Mouse (Mus musculus) midbrain, embryonic 12.5 days (tissue): ENCODE measurements around the gene Olfr646. TPM values are rescaled to one million over a fixed set of nuclear protein-coding genes. Genes with fewer than 3 reads are reported as not detected.

Experiments
- ATAC-seq: fragments of 200-750 bp; cut with Nextera tagmentation; 2 replicates; pipeline ENCODE4 v1.8.0; 2017; ENCODE audit warnings: low read depth, moderate TSS enrichment, moderate library complexity; ENCODE audit not compliant: low FRiP score
- H3K27ac ChIP-seq: fragments of 300-500 bp; sonication (generic); replicated peaks from 2 replicates; pipeline ENCODE4 v1.5.1; 2016; ENCODE audit warnings: mild to moderate bottlenecking
- H3K27me3 ChIP-seq: fragments of 300-500 bp; sonication (generic); 2 replicates; pipeline ENCODE4 v1.6.1; 2016; ENCODE audit warnings: mild to moderate bottlenecking
- H3K36me3 ChIP-seq: fragments of 300-500 bp; sonication (generic); 2 replicates; pipeline ENCODE4 v1.6.1; 2016
- H3K4me1 ChIP-seq: fragments of 300-500 bp; sonication (generic); 2 replicates; pipeline ENCODE4 v1.6.1; 2016
- H3K4me2 ChIP-seq: fragments of 300-500 bp; sonication (generic); replicated peaks from 2 replicates; pipeline ENCODE4 v1.6.1; 2016; ENCODE audit warnings: mild to moderate bottlenecking, moderate library complexity
- H3K4me3 ChIP-seq: fragments of 300-500 bp; sonication (generic); 2 replicates; pipeline ENCODE4 v1.5.1; 2016; ENCODE audit warnings: mild to moderate bottlenecking
- H3K9ac ChIP-seq: fragments of 300-500 bp; sonication (generic); replicated peaks from 2 replicates; pipeline ENCODE4 v1.6.1; 2016; ENCODE audit warnings: mild to moderate bottlenecking, moderate library complexity
- H3K9me3 ChIP-seq: fragments of 300-500 bp; sonication (generic); 2 replicates; pipeline ENCODE4 v1.6.1; 2016; ENCODE audit warnings: mild to moderate bottlenecking
- WGBS: fragments of 180-500 bp; shearing (Covaris S2); methylation state at CpG from one replicate; pipeline ENCODE4 v1.1.7; 2016; 5-methylcytosine and 5-hydroxymethylcytosine counted together
- polyA plus RNA-seq: library from polyadenylated mRNA; unstranded; fragments of >200 nt; fragmentation: Nextera tagmentation; extraction: Ambion mirVana; gene quantifications from 2 replicates; pipeline ENCODE4 v1.2.1, GENCODE M21; 2016

The Olfr646 gene
- polyA plus RNA-seq = not detected in 2 replicates

GRCm38 (mm10) chr7:104104757-104104972, at the start of gene Olfr646:
Gene Olfr646, plus strand, starts transcription at chr7:104104873.
- Histone ChIP-seq H3K9ac (no peak within 1 kb of the TSS), H3K4me2 (no peak within 1 kb of the TSS), H3K27ac (no peak within 1 kb of the TSS), H3K27me3 (no peaks in the 10 kb centered on the region), H3K4me3 (no peak within 1 kb of the TSS), H3K4me1 (no peaks in the 10 kb centered on the region), H3K9me3 (no peaks in the 10 kb centered on the region), H3K36me3 (no peaks in the 10 kb centered on the region)
- ATAC-seq = no peak

- Histone ChIP-seq H3K9ac (no peak overlapping the region), H3K4me3 (no peak overlapping the region), H3K9me3 (no peaks in the 10 kb centered on the region), H3K27ac (no peak overlapping the region), H3K27me3 (no peaks in the 10 kb centered on the region), H3K4me2 (no peak overlapping the region), H3K36me3 (no peaks in the 10 kb centered on the region), H3K4me1 (no peaks in the 10 kb centered on the region)
- no peak for ATAC-seq
- 88% methylated on average over 1 of the region's 1 CpGs for WGBS
Observed at GRCm38 (mm10) chr7:104059215-104059614, 45.5 kb upstream of the Olfr646 start.

GRCm38 (mm10) chr7:104061345-104061744, 43.3 kb upstream of the Olfr646 start, which contains the start of gene 4930516K23Rik:
Gene 4930516K23Rik, minus strand, starts transcription at chr7:104061445.
- Histone ChIP-seq H3K36me3 (no peaks in the 10 kb centered on the region), H3K27ac (no peak within 1 kb of the TSS), H3K27me3 (no peaks in the 10 kb centered on the region), H3K9ac (no peak within 1 kb of the TSS), H3K4me3 (no peak within 1 kb of the TSS), H3K4me1 (no peaks in the 10 kb centered on the region), H3K4me2 (no peak within 1 kb of the TSS), H3K9me3 (no peaks in the 10 kb centered on the region)
- no peak for ATAC-seq
- WGBS = 43% methylated on average over 2 of the region's 2 CpGs

DNA sequence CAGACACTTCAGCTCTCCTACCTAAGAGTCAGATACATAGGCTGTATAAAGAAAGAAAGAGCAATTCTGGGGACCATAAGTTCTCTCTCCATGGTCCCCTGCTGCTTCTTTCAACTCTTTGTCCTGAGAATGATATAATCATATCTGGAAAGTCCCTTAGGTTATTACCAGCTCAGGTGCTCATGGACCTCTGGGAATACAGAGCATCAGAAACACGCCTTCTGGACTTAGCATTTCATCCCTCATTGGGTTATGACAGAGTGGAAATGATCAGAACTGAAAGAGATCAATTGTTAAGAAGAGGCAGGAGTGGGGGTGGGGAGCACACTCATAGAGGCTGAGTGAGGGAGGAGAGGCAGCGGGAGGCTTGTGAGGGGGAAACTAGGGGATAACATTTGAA, 32.9 kb upstream of the Olfr646 start, which contains the start of gene Olfr644:
TSS of gene Olfr644 (minus strand) at position 101 of the 400 bp plus-strand sequence.
- no peaks in the 10 kb centered on the region for H3K27me3 ChIP-seq
- no peak for ATAC-seq
- WGBS = 73% methylated on average over 2 of the region's 2 CpGs

DNA sequence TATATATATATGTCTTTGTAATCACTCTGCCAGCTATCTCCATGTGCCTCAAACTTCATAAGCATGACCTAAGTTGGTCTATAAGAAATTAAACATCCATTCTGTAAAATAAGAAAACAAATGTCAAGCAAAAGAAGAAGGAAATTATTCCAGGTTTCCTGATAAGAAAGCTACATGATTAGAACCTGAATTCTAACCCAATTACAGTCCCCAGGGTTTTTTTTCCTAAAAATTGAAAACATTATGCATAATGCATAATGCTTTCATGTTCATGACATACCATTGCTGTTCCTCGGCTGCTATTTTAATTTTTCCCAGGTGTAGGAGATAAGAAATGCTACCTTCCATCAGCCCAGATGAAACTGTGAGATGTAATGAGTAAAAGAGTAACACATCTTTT, 19.3 kb upstream of the Olfr646 start, which contains the start of gene Olfr645:
TSS of gene Olfr645 (minus strand) at position 101 of the 400 bp plus-strand sequence.
- Histone ChIP-seq H3K27ac (no peak within 1 kb of the TSS), H3K36me3 (no peaks in the 10 kb centered on the region), H3K9me3 (no peaks in the 10 kb centered on the region), H3K4me2 (no peak within 1 kb of the TSS), H3K4me1 (no peaks in the 10 kb centered on the region), H3K4me3 (no peak within 1 kb of the TSS), H3K9ac (no peak within 1 kb of the TSS), H3K27me3 (no peaks in the 10 kb centered on the region)
- ATAC-seq = no peak
- 94% methylated on average over 1 of the region's 1 CpGs for WGBS

More for the DNA sequence above, 32.9 kb upstream of the Olfr646 start, which contains the start of gene Olfr644:
- Histone ChIP-seq H3K9me3 (0 out of 2 replicates have a peak, but pooled peaks cover 3% of the 10 kb centered on the region), H3K27ac (no peak within 1 kb of the TSS), H3K4me3 (no peak within 1 kb of the TSS), H3K9ac (no peak within 1 kb of the TSS), H3K4me1 (no peaks in the 10 kb centered on the region), H3K36me3 (no peaks in the 10 kb centered on the region), H3K4me2 (no peak within 1 kb of the TSS)

DNA sequence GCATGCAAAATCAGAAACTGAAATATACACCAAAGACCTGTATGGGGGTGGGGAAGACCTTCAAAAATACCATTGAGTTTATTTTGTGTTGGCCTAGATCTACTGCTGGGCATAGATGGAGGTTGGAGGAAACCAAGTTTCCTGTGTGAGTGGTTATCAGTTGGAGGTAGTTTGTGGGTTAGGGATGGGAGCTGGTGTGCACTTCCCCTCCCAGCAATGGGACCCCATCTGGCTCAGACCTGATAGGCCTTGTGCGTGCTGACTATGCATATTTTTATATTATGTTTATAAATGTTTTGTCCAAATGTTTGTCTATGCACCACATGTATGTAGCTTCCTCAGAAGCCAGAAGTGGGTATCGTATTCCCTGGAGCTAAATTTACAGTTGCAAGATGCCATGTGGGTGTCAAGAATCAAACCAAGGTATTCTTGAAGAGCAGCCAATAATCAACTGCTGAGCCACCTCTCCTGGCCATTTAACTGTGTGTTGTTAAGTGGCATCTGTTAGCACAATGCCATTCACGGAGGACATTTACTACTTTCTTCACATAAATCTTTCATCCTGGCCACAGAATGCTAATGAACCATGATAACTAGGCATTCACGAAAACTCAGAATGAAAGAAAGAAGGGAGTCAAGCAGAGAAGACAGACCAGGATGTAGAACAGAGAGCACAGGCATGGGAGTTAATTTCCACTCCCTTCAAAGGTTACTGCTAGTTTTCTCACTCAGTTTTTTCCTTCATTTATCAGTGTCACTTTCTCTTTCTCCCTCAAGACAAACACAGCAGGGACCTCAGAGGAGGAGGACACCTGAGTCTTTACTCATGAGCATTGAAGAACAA, 538 bp upstream of the Olfr646 start:
- Histone ChIP-seq H3K9me3 (no peaks in the 10 kb centered on the region), H3K4me3 (no peak overlapping the region), H3K9ac (no peak overlapping the region), H3K27me3 (no peaks in the 10 kb centered on the region), H3K4me2 (no peak overlapping the region), H3K4me1 (no peaks in the 10 kb centered on the region), H3K27ac (no peak overlapping the region), H3K36me3 (no peaks in the 10 kb centered on the region)
- WGBS = 78% methylated on average over 4 of the region's 4 CpGs
- no peak for ATAC-seq

DNA sequence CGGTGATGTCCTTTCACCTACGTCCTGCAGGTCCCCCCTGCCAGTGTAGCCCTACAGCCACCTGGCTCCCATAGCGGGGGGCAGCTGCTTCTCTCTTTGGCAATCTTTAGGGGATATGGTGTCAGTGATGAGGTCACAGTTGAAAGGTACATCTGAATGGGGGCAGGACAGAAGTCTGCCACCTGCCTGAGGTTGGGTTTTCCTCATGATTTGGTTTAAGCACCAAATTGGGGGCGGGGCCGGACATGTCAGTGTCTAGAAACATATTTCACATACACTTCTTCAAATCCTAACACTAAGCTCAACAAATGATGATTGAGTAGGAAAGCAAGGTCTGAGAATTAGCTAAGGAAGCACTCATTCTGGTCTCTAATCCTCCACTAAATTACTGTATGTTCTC, 25.1 kb downstream of the Olfr646 start, which contains the start of gene Ubqln5:
TSS of gene Ubqln5 (minus strand) at position 101 of the 400 bp plus-strand sequence.
- no peaks in the 10 kb centered on the region for H3K9me3 ChIP-seq
- ATAC-seq = no peak
- no peaks in the 10 kb centered on the region for H3K36me3 ChIP-seq
- no peak within 1 kb of the TSS for H3K4me3 ChIP-seq
- H3K4me1 ChIP-seq = no peaks in the 10 kb centered on the region
- 90% methylated on average over 5 of the region's 5 CpGs for WGBS
- no peaks in the 10 kb centered on the region for H3K27me3 ChIP-seq
- no peak within 1 kb of the TSS for H3K4me2 ChIP-seq
- no peak within 1 kb of the TSS for H3K27ac ChIP-seq
- H3K9ac ChIP-seq = no peak within 1 kb of the TSS

DNA sequence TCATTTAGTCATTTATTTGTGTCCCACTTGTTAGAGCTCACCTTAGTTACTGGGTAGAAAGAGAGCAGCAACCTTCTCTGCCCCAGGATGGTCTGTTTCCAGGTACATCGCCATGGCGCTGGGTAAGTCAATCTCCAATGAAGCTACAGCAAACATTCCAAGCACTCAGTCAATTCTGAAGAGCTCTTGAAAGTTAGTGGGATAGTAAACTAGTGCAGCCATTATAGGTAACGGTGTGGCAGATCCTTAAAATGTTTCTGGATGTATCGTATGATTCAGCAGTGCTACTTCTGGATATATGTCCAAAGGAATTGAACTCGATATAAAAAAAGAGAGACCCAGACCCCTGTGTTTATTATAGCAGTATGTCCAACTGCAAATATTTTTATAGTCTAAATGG, 32.6 kb downstream of the Olfr646 start, which contains the start of gene Olfr643:
TSS of gene Olfr643 (minus strand) at position 101 of the 400 bp plus-strand sequence.
- no peak for ATAC-seq
- H3K4me3 ChIP-seq = no peak within 1 kb of the TSS

GRCm38 (mm10) chr7:104143179-104143578, 38.5 kb downstream of the Olfr646 start, which contains the start of gene Ubqln3:
Gene Ubqln3, minus strand, starts transcription at chr7:104143279.
- H3K4me3 ChIP-seq = no peak within 1 kb of the TSS
- WGBS = 72% methylated on average over 3 of the region's 3 CpGs
- no peak within 1 kb of the TSS for H3K27ac ChIP-seq
- ATAC-seq = no peak
- no peaks in the 10 kb centered on the region for H3K27me3 ChIP-seq
- H3K4me1 ChIP-seq = no peaks in the 10 kb centered on the region
- no peak within 1 kb of the TSS for H3K9ac ChIP-seq
- no peaks in the 10 kb centered on the region for H3K9me3 ChIP-seq
- no peak within 1 kb of the TSS for H3K4me2 ChIP-seq
- H3K36me3 ChIP-seq = no peaks in the 10 kb centered on the region

More for the DNA sequence above, 32.6 kb downstream of the Olfr646 start, which contains the start of gene Olfr643:
- Histone ChIP-seq H3K4me1 (no peaks in the 10 kb centered on the region), H3K9ac (no peak within 1 kb of the TSS), H3K9me3 (no peaks in the 10 kb centered on the region), H3K27ac (no peak within 1 kb of the TSS), H3K27me3 (no peaks in the 10 kb centered on the region), H3K4me2 (no peak within 1 kb of the TSS), H3K36me3 (no peaks in the 10 kb centered on the region)
- WGBS = 87% methylated on average over 5 of the region's 5 CpGs

DNA sequence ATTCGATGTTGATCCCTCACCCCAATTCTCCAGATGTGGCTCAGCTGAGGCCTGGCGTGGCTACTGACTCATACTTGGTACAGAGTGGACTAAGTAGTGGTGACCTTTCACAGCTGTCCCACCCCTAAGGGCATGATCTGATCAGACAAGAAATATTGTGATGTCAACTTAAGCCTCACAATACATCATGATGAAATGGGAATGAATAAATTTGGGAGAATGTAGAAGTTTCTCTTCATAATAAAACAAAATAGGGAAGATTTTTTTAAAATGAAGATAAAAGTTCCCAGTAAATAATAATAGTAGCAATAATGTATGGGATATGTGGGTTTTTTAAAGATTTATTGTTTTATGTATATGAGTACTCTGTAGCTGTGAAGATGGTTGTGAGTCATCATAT, 45.8 kb downstream of the Olfr646 start, which contains the start of gene Ubqlnl:
TSS of gene Ubqlnl (minus strand) at position 101 of the 400 bp plus-strand sequence.
- 82% methylated on average over 2 of the region's 2 CpGs for WGBS
- H3K4me3 ChIP-seq = no peak within 1 kb of the TSS
- H3K36me3 ChIP-seq = no peaks in the 10 kb centered on the region
- no peak within 1 kb of the TSS for H3K9ac ChIP-seq
- H3K27ac ChIP-seq = no peak within 1 kb of the TSS
- no peaks in the 10 kb centered on the region for H3K9me3 ChIP-seq
- no peak within 1 kb of the TSS for H3K4me2 ChIP-seq
- H3K4me1 ChIP-seq = no peaks in the 10 kb centered on the region
- H3K27me3 ChIP-seq = no peaks in the 10 kb centered on the region
- no peak for ATAC-seq
